In the genomic region with DNA sequence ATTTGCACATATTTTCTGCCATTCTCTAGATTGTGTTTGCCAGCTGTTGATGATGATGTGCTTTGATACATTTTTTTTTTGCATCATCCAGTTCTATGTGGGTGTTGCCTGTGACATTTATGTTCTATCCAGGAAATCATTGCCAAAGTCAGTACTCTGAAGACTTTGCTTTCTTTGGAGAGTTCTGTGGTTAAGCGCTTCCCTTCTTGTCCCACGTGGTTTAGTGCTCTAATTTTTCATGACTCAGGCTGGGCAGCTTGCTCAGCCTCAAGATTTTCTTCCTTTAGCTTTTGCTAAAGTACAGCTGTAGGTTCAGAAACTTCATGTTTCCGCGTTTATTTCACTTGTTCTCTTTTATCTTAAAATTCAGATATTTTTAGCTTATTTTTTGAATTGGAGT, we compare ENCODE assay signal across 14 mouse cellular contexts. TPM values are rescaled to one million over a fixed set of nuclear protein-coding genes. Genes with fewer than 3 reads are reported as not detected.
DNase-seq lines count a peak whose midpoint lies in the region; ATAC-seq and TF ChIP-seq lines count a peak whose summit lies in the region.
"Had no signal": no experiment of that assay in that cellular context is flagged by ENCODE, and none has a peak within 500 bp of the region (broad histone marks: within the 10 kb centered on the region; RNA-seq: fewer than 3 reads in every experiment).

No protein-coding gene starts in this region.

- no peak overlapping the region for H3K4me3 ChIP-seq in lung, embryonic 14.5 days (ENCODE audit: low read depth, low read length)
- H3K4me3 ChIP-seq in midbrain, embryonic 16.5 days (ENCODE audit: low read depth, low read length): no peak overlapping the region
- H3K4me3 ChIP-seq: hindbrain, embryonic 10.5 days; kidney, embryonic 15.5 days had no signal

- no peak overlapping the region for H3K9ac ChIP-seq in lung, embryonic 14.5 days
- no peak overlapping the region for H3K9ac ChIP-seq in midbrain, embryonic 16.5 days (ENCODE audit: low read depth, low read length)
- H3K9ac ChIP-seq: kidney, embryonic 15.5 days; liver, embryonic 14.5 days had no signal

- WGBS in lung, embryonic 14.5 days: 85% methylated on average over 4 of the region's 4 CpGs
- 93% methylated on average over 4 of the region's 4 CpGs for WGBS in midbrain, embryonic 16.5 days

- H3K27ac ChIP-seq in lung, embryonic 14.5 days (ENCODE audit: low read depth): no peak overlapping the region
- no peak overlapping the region for H3K27ac ChIP-seq in midbrain, embryonic 16.5 days (ENCODE audit: low read length)
- H3K27ac ChIP-seq: hindbrain, embryonic 10.5 days; kidney, embryonic 15.5 days; liver, embryonic 14.5 days had no signal

- H3K9me3 ChIP-seq in lung, embryonic 14.5 days (ENCODE audit: low read depth, low read length): no peaks in the 10 kb centered on the region
- H3K9me3 ChIP-seq in midbrain, embryonic 16.5 days (replicated peaks; ENCODE audit: control insufficient read depth, low read length, poor library complexity, severe bottlenecking): no peaks in the 10 kb centered on the region
- H3K9me3 ChIP-seq: hindbrain, embryonic 10.5 days; kidney, embryonic 15.5 days had no signal

- no peak overlapping the region for H3K4me2 ChIP-seq in lung, embryonic 14.5 days
- no peak overlapping the region for H3K4me2 ChIP-seq in midbrain, embryonic 16.5 days (ENCODE audit: low read length)
- H3K4me2 ChIP-seq: kidney, embryonic 15.5 days had no signal

- no peak for ATAC-seq in lung, embryonic 14.5 days (ENCODE audit: insufficient read depth)
- ATAC-seq in midbrain, embryonic 16.5 days: no peak
- ATAC-seq: Patski had no signal

- H3K27me3 ChIP-seq in lung, embryonic 14.5 days (ENCODE audit: insufficient read depth, low read length): no peaks in the 10 kb centered on the region
- H3K27me3 ChIP-seq in midbrain, embryonic 16.5 days (ENCODE audit: control insufficient read depth, insufficient read depth, low read depth, low read length): no peaks in the 10 kb centered on the region
- H3K27me3 ChIP-seq: kidney, embryonic 15.5 days; Patski had no signal

- intact Hi-C loops in gastrocnemius, postnatal 14 days (cut with DNase I; ENCODE audit: low total_unique reads): no loop called here

- peak; percentile 10 for DNase-seq in lung, embryonic 14.5 days
- DNase-seq in lung, adult 18-20 months: no peak
- DNase-seq in NIH3T3 (ENCODE audit: low read depth): peak; percentile 72
- peak; percentile 65 for DNase-seq in induced T-regulatory cell, adult 2 months (ENCODE audit: low read depth)
- DNase-seq in thymus, postnatal 14 days: peak; percentile 41
- DNase-seq in gastrocnemius, postnatal 14 days: no peak
- no peak for DNase-seq in cerebellum, adult 8-10 months
- DNase-seq: gastrocnemius, postnatal 25 days; midbrain, embryonic 14.5 days had no signal

- no peaks in the 10 kb centered on the region for H3K4me1 ChIP-seq in lung, embryonic 14.5 days (ENCODE audit: insufficient read depth)
- no peaks in the 10 kb centered on the region for H3K4me1 ChIP-seq in midbrain, embryonic 16.5 days (ENCODE audit: control insufficient read depth, insufficient read depth, low read length)
- H3K4me1 ChIP-seq: hindbrain, embryonic 10.5 days; kidney, embryonic 15.5 days had no signal

- peaks cover 14% of the 10 kb centered on the region; the same call in 1 of the 2 replicates for H3K36me3 ChIP-seq in lung, embryonic 14.5 days (ENCODE audit: insufficient read depth)
- H3K36me3 ChIP-seq in midbrain, embryonic 16.5 days (ENCODE audit: control insufficient read depth, insufficient read depth, low read length): no peaks in the 10 kb centered on the region

- TF ChIP-seq CTCF in lung, embryonic 14.5 days (IDR thresholded peaks at IDR 0.05; ENCODE audit: low read depth): no peak

RNA-seq across cellular contexts. Expression of gene Rapgef6, which starts 30.1 kb away (rescaled TPM):
- polyA plus RNA-seq in lung, embryonic 14.5 days (2014; fragmentation: Nextera tagmentation; extraction: Ambion mirVana): 33.2 TPM in 2 replicates
- total RNA-seq in gastrocnemius, postnatal 14 days (2021): 1 to 10 TPM; 8.1 to 8.6 TPM
- 40.2 and 44.3 TPM in 2 replicates for polyA plus RNA-seq in midbrain, embryonic 16.5 days (2015; fragmentation: Nextera tagmentation; extraction: Ambion mirVana)

RNA-seq across cellular contexts. Expression of gene Fnip1, which starts 54.6 kb away (rescaled TPM):
- polyA plus RNA-seq in lung, embryonic 14.5 days (2014; fragmentation: Nextera tagmentation; extraction: Ambion mirVana): 11.1 and 12.4 TPM in 2 replicates
- 10 to 100 TPM; 17.6 to 20.0 TPM for total RNA-seq in gastrocnemius, postnatal 14 days (2021)
- polyA plus RNA-seq in midbrain, embryonic 16.5 days (2015; fragmentation: Nextera tagmentation; extraction: Ambion mirVana): 12.3 and 13.0 TPM in 2 replicates

Comparison
In these comparisons a context has a peak if more than half of its experiments do, and no peak if none do; other contexts are left out.
1. DNase-seq: peak in lung, embryonic 14.5 days (single experiment), NIH3T3 (single experiment), induced T-regulatory cell, adult 2 months (single experiment) and thymus, postnatal 14 days (single experiment); none in lung, adult 18-20 months (0 of 2), gastrocnemius, postnatal 14 days (single experiment) and cerebellum, adult 8-10 months (single experiment).